Mouse (Mus musculus): ENCODE results near the gene D16Ertd472e. TPM values are rescaled to one million over a fixed set of nuclear protein-coding genes. Genes with fewer than 3 reads are reported as not detected.

D16Ertd472e gene
- polyA plus RNA-seq, 1 experiment from 2014 or later = 23.8 TPM

GRCm38 (mm10) chr16:78560627-78561026 is 15.9 kb downstream of the D16Ertd472e start:
- H3K9me3 ChIP-seq (ENCODE audit: control insufficient read depth, low read length) = no peaks in the 10 kb centered on the region
- H3K36me3 ChIP-seq (ENCODE audit: control insufficient read depth, insufficient read depth, low read length) = no peaks in the 10 kb centered on the region; the same call in 1 of the 2 replicates
- DNase-seq (ENCODE audit: low spot score) (no peak), ATAC-seq (ENCODE audit: insufficient number of reproducible peaks, low FRiP score, low TSS enrichment, low read depth) (no peak)
- 92% methylated on average over 5 of the region's 5 CpGs for WGBS
- no peak overlapping the region for H3K27ac ChIP-seq (replicated peaks; ENCODE audit: low read depth, low read length)
- no peak overlapping the region for H3K4me2 ChIP-seq (ENCODE audit: low read depth, severe bottlenecking)
- no peaks in the 10 kb centered on the region for H3K4me1 ChIP-seq (ENCODE audit: control insufficient read depth, insufficient read depth, low read length)
- no peaks in the 10 kb centered on the region for H3K27me3 ChIP-seq (ENCODE audit: control insufficient read depth, insufficient read depth, low read length)
- H3K4me3 ChIP-seq (ENCODE audit: low read depth, low read length) = no peak overlapping the region
- H3K9ac ChIP-seq (ENCODE audit: low read length) = no peak overlapping the region

- H3K36me3 ChIP-seq (ENCODE audit: control insufficient read depth, insufficient read depth, low read length) = no peaks in the 10 kb centered on the region; the same call in 1 of the 2 replicates
- H3K27ac ChIP-seq (replicated peaks; ENCODE audit: low read depth, low read length) = no peak overlapping the region
- no peak overlapping the region for H3K4me3 ChIP-seq (ENCODE audit: low read depth, low read length)
- DNase-seq (ENCODE audit: low spot score) (no peak), ATAC-seq (ENCODE audit: insufficient number of reproducible peaks, low FRiP score, low TSS enrichment, low read depth) (no peak)
- H3K4me2 ChIP-seq (ENCODE audit: low read depth, severe bottlenecking) = no peak overlapping the region
- WGBS = 92% methylated on average over 15 of the region's 15 CpGs
- no peaks in the 10 kb centered on the region for H3K9me3 ChIP-seq (ENCODE audit: control insufficient read depth, low read length)
- no peaks in the 10 kb centered on the region for H3K4me1 ChIP-seq (ENCODE audit: control insufficient read depth, insufficient read depth, low read length)
- no peak overlapping the region for H3K9ac ChIP-seq (ENCODE audit: low read length)
- no peaks in the 10 kb centered on the region for H3K27me3 ChIP-seq (ENCODE audit: control insufficient read depth, insufficient read depth, low read length)
These were observed 16.4 kb downstream of the D16Ertd472e start for GRCm38 (mm10) chr16:78560063-78560462.

- no peak overlapping the region for H3K27ac ChIP-seq (replicated peaks; ENCODE audit: low read depth, low read length)
- DNase-seq (ENCODE audit: low spot score) = no peak
- ATAC-seq (ENCODE audit: insufficient number of reproducible peaks, low FRiP score, low TSS enrichment, low read depth) = no peak
- H3K4me1 ChIP-seq (ENCODE audit: control insufficient read depth, insufficient read depth, low read length) = no peaks in the 10 kb centered on the region
- H3K4me2 ChIP-seq (ENCODE audit: low read depth, severe bottlenecking) = no peak overlapping the region
- no peaks in the 10 kb centered on the region for H3K9me3 ChIP-seq (ENCODE audit: control insufficient read depth, low read length)
- no peak overlapping the region for H3K4me3 ChIP-seq (ENCODE audit: low read depth, low read length)
- no peaks in the 10 kb centered on the region; the same call in 1 of the 2 replicates for H3K36me3 ChIP-seq (ENCODE audit: control insufficient read depth, insufficient read depth, low read length)
- H3K27me3 ChIP-seq (ENCODE audit: control insufficient read depth, insufficient read depth, low read length) = no peaks in the 10 kb centered on the region
- 93% methylated on average over 4 of the region's 4 CpGs for WGBS
- no peak overlapping the region for H3K9ac ChIP-seq (ENCODE audit: low read length)
These were observed 18.9 kb downstream of the D16Ertd472e start for GRCm38 (mm10) chr16:78557573-78557972.

GRCm38 (mm10) chr16:78554911-78555648 is 21.4 kb downstream of the D16Ertd472e start:
- H3K4me2 ChIP-seq (ENCODE audit: low read depth, severe bottlenecking) = no peak overlapping the region
- 63% methylated on average over 10 of the region's 10 CpGs for WGBS
- DNase-seq (ENCODE audit: low spot score) (no peak), ATAC-seq (ENCODE audit: insufficient number of reproducible peaks, low FRiP score, low TSS enrichment, low read depth) (no peak)
- H3K27ac ChIP-seq (replicated peaks; ENCODE audit: low read depth, low read length) = no peak overlapping the region
- no peaks in the 10 kb centered on the region for H3K4me1 ChIP-seq (ENCODE audit: control insufficient read depth, insufficient read depth, low read length)
- no peaks in the 10 kb centered on the region for H3K9me3 ChIP-seq (ENCODE audit: control insufficient read depth, low read length)
- no peak overlapping the region for H3K4me3 ChIP-seq (ENCODE audit: low read depth, low read length)
- no peaks in the 10 kb centered on the region for H3K27me3 ChIP-seq (ENCODE audit: control insufficient read depth, insufficient read depth, low read length)
- no peaks in the 10 kb centered on the region; the same call in 1 of the 2 replicates for H3K36me3 ChIP-seq (ENCODE audit: control insufficient read depth, insufficient read depth, low read length)
- no peak overlapping the region for H3K9ac ChIP-seq (ENCODE audit: low read length)

GRCm38 (mm10) chr16:78547367-78547766 is 29.1 kb downstream of the D16Ertd472e start:
- 96% methylated on average over 10 of the region's 10 CpGs for WGBS
- no peak for ATAC-seq (ENCODE audit: insufficient number of reproducible peaks, low FRiP score, low TSS enrichment, low read depth)
- H3K36me3 ChIP-seq (ENCODE audit: control insufficient read depth, insufficient read depth, low read length) = no peaks in the 10 kb centered on the region; the same call in 1 of the 2 replicates

GRCm38 (mm10) chr16:78546529-78546928 is 30.0 kb downstream of the D16Ertd472e start:
- Histone ChIP-seq H3K4me1 (ENCODE audit: control insufficient read depth, insufficient read depth, low read length) (no peaks in the 10 kb centered on the region), H3K4me3 (ENCODE audit: low read depth, low read length) (no peak overlapping the region), H3K27ac (replicated peaks; ENCODE audit: low read depth, low read length) (no peak overlapping the region), H3K36me3 (ENCODE audit: control insufficient read depth, insufficient read depth, low read length) (peaks cover 3% of the 10 kb centered on the region; the same call in 1 of the 2 replicates), H3K27me3 (ENCODE audit: control insufficient read depth, insufficient read depth, low read length) (no peaks in the 10 kb centered on the region), H3K9me3 (ENCODE audit: control insufficient read depth, low read length) (no peaks in the 10 kb centered on the region), H3K9ac (ENCODE audit: low read length) (no peak overlapping the region), H3K4me2 (ENCODE audit: low read depth, severe bottlenecking) (no peak overlapping the region)
- no peak for ATAC-seq (ENCODE audit: insufficient number of reproducible peaks, low FRiP score, low TSS enrichment, low read depth)
- no peak for DNase-seq (ENCODE audit: low spot score)
- 90% methylated on average over 6 of the region's 6 CpGs for WGBS

More at GRCm38 (mm10) chr16:78547367-78547766, 29.1 kb downstream of the D16Ertd472e start:
- H3K27me3 ChIP-seq (ENCODE audit: control insufficient read depth, insufficient read depth, low read length) = no peaks in the 10 kb centered on the region
- H3K9ac ChIP-seq (ENCODE audit: low read length) = no peak overlapping the region
- H3K4me1 ChIP-seq (ENCODE audit: control insufficient read depth, insufficient read depth, low read length) = no peaks in the 10 kb centered on the region
- DNase-seq (ENCODE audit: low spot score) = no peak
- no peaks in the 10 kb centered on the region for H3K9me3 ChIP-seq (ENCODE audit: control insufficient read depth, low read length)
- no peak overlapping the region for H3K27ac ChIP-seq (replicated peaks; ENCODE audit: low read depth, low read length)
- no peak overlapping the region for H3K4me2 ChIP-seq (ENCODE audit: low read depth, severe bottlenecking)
- no peak overlapping the region for H3K4me3 ChIP-seq (ENCODE audit: low read depth, low read length)

GRCm38 (mm10) chr16:78540376-78541246 is 35.9 kb downstream of the D16Ertd472e start:
- H3K27ac ChIP-seq (replicated peaks; ENCODE audit: low read depth, low read length) = no peak overlapping the region
- DNase-seq (ENCODE audit: low spot score) (no peak), ATAC-seq (ENCODE audit: insufficient number of reproducible peaks, low FRiP score, low TSS enrichment, low read depth) (no peak)
- H3K36me3 ChIP-seq (ENCODE audit: control insufficient read depth, insufficient read depth, low read length) = peaks cover 3% of the 10 kb centered on the region; the same call in 1 of the 2 replicates
- H3K4me3 ChIP-seq (ENCODE audit: low read depth, low read length) = no peak overlapping the region
- WGBS = 91% methylated on average over 16 of the region's 16 CpGs
- no peaks in the 10 kb centered on the region for H3K4me1 ChIP-seq (ENCODE audit: control insufficient read depth, insufficient read depth, low read length)
- no peak overlapping the region for H3K9ac ChIP-seq (ENCODE audit: low read length)
- H3K4me2 ChIP-seq (ENCODE audit: low read depth, severe bottlenecking) = no peak overlapping the region
- H3K27me3 ChIP-seq (ENCODE audit: control insufficient read depth, insufficient read depth, low read length) = no peaks in the 10 kb centered on the region
- no peaks in the 10 kb centered on the region for H3K9me3 ChIP-seq (ENCODE audit: control insufficient read depth, low read length)

- no peak for DNase-seq (ENCODE audit: low spot score)
- H3K9me3 ChIP-seq (ENCODE audit: control insufficient read depth, low read length) = no peaks in the 10 kb centered on the region
- 75% methylated on average over 8 of the region's 8 CpGs for WGBS
These were observed 38.6 kb downstream of the D16Ertd472e start for GRCm38 (mm10) chr16:78537798-78538422.

More at GRCm38 (mm10) chr16:78537798-78538422, 38.6 kb downstream of the D16Ertd472e start:
- Histone ChIP-seq H3K27me3 (ENCODE audit: control insufficient read depth, insufficient read depth, low read length) (no peaks in the 10 kb centered on the region), H3K4me3 (ENCODE audit: low read depth, low read length) (no peak overlapping the region), H3K9ac (ENCODE audit: low read length) (no peak overlapping the region), H3K27ac (replicated peaks; ENCODE audit: low read depth, low read length) (no peak overlapping the region), H3K4me1 (ENCODE audit: control insufficient read depth, insufficient read depth, low read length) (no peaks in the 10 kb centered on the region), H3K4me2 (ENCODE audit: low read depth, severe bottlenecking) (no peak overlapping the region), H3K36me3 (ENCODE audit: control insufficient read depth, insufficient read depth, low read length) (peaks cover 3% of the 10 kb centered on the region; the same call in 1 of the 2 replicates)
- no peak for ATAC-seq (ENCODE audit: insufficient number of reproducible peaks, low FRiP score, low TSS enrichment, low read depth)

All from limb, embryonic 11.5 days (tissue).